Mouse (Mus musculus) stomach, embryonic 14.5 days (tissue): ENCODE measurements around the gene Tex2. TPM values are rescaled to one million over a fixed set of nuclear protein-coding genes. Genes with fewer than 3 reads are reported as not detected.

Experiments used
- ATAC-seq: fragments of 200-750 bp; cut with Nextera tagmentation; 2 replicates; pipeline ENCODE4 v1.8.0; 2017; ENCODE audit warnings: low read depth, moderate TSS enrichment; ENCODE audit not compliant: insufficient number of reproducible peaks, insufficient read depth, low FRiP score
- H3K27ac ChIP-seq: fragments of 300-500 bp; sonication (generic); 2 replicates; pipeline ENCODE4 v1.5.1; 2014; ENCODE audit warnings: mild to moderate bottlenecking, low read length, moderate library complexity, mixed read lengths
- H3K27me3 ChIP-seq: fragments of 300-500 bp; sonication (generic); 2 replicates; pipeline ENCODE4 v1.6.1; 2014; ENCODE audit warnings: low read length, control low read depth, mixed read lengths; ENCODE audit not compliant: control insufficient read depth, insufficient read depth
- H3K36me3 ChIP-seq: fragments of 300-500 bp; sonication (generic); 2 replicates; pipeline ENCODE4 v1.6.1; 2014; ENCODE audit warnings: mild to moderate bottlenecking, control low read depth, low read length, moderate library complexity, mixed read lengths; ENCODE audit not compliant: control insufficient read depth, insufficient read depth
- H3K4me1 ChIP-seq: fragments of 300-500 bp; sonication (generic); 2 replicates; pipeline ENCODE4 v1.6.1; 2014; ENCODE audit warnings: low read length, control low read depth, mixed read lengths; ENCODE audit not compliant: control insufficient read depth, insufficient read depth
- H3K4me2 ChIP-seq: fragments of 300-500 bp; sonication (generic); replicated peaks from 2 replicates; pipeline ENCODE4 v1.6.1; 2014; ENCODE audit warnings: low read depth, low read length, control low read depth
- H3K4me3 ChIP-seq: fragments of 300-500 bp; sonication (generic); 2 replicates; pipeline ENCODE4 v1.5.1; 2014; ENCODE audit warnings: low read depth, low read length, control low read depth
- H3K9ac ChIP-seq: fragments of 300-500 bp; sonication (generic); replicated peaks from 2 replicates; pipeline ENCODE4 v1.6.1; 2014; ENCODE audit warnings: low read depth, mild to moderate bottlenecking, control low read depth, low read length, moderate library complexity, mixed read lengths
- H3K9me3 ChIP-seq: fragments of 300-500 bp; sonication (generic); 2 replicates; pipeline ENCODE4 v1.6.1; 2016; ENCODE audit warnings: low read depth, low read length, control low read depth; ENCODE audit not compliant: control insufficient read depth
- WGBS: fragments of 180-500 bp; shearing (Covaris S2); extraction: QIAGEN DNeasy Blood & Tissue Kit; methylation state at CpG from one replicate; pipeline ENCODE4 v1.1.7; 2014; 5-methylcytosine and 5-hydroxymethylcytosine counted together
- polyA plus RNA-seq: library from polyadenylated mRNA; unstranded; fragments of >200 nt; fragmentation: Nextera tagmentation; extraction: Ambion mirVana; gene quantifications from 2 replicates; pipeline ENCODE4 v1.2.1, GENCODE M21; 2014

Gene Tex2
- polyA plus RNA-seq, 1 experiment from 2014 or later = 9.8 TPM

DNA sequence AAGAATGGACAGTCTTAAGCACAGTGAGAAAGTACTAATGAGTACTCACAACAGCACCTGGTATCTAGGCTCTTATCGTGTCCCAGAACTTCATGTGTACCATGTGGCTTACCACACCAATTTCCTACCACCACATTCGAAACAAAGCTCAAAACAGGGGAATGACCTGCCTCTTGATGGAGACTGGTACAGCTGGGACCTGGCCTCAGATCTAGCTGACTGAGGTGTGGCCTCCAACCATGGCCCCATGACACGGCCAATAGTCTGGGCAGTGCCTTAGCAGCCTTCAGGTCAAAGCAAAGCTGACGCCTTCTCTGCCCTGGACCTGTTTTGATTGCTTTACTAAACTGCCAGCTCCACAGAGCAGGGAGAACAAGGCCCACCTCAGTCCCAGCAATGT lies 56.5 kb downstream of the Tex2 start:
- no peak overlapping the region for H3K9ac ChIP-seq
- no peak for ATAC-seq
- no peak overlapping the region for H3K4me3 ChIP-seq
- H3K4me2 ChIP-seq = no peak overlapping the region
- H3K4me1 ChIP-seq = peaks cover 10% of the 10 kb centered on the region; the same call in 1 of the 2 replicates
- H3K27ac ChIP-seq = no peak overlapping the region
- H3K27me3 ChIP-seq = no peaks in the 10 kb centered on the region
- no peaks in the 10 kb centered on the region for H3K36me3 ChIP-seq
- 59% methylated on average over 4 of the region's 4 CpGs for WGBS
- no peaks in the 10 kb centered on the region for H3K9me3 ChIP-seq

DNA sequence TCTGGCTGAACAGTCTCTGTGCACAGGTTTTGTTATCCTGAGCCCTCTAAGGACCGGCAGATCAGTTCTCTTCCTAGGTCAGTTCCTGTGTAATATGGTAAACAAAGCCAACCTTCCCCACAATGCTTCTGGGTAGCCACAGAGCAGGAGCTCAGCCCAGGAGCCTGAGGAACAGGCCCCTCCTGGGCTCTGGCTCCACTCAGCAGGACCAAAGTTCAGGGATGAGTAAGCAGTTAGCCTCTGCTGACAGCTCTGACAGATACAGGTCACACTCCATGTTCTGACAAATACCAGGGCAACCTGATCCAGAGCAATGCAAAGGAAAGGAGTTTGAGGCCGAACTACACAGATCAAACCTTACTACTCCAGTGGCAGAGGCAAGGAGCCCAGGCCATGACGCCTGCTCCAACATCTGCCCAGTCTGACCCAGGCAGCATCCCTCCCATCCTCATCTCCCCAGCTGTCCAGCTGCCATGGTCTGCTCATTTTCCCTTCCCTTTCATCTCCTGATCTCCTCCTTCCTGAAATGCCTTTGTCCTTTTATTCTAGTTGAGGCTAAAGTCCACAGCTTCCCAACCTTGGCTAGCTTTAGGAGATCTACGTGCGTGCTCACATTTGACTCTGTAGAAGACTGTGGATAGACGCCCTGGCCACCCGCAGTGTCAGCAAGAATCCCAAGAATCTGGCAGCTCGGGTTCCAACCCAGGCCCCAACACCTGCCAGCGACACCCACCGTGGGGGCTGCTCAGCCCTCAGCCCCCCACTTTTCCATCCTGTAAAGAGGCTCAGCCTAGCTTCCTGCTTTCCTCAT lies 57.2 kb downstream of the Tex2 start:
- Histone ChIP-seq H3K9me3 (no peaks in the 10 kb centered on the region), H3K4me2 (no peak overlapping the region), H3K9ac (no peak overlapping the region), H3K4me3 (no peak overlapping the region), H3K4me1 (peaks cover 10% of the 10 kb centered on the region; the same call in 1 of the 2 replicates), H3K27ac (no peak overlapping the region), H3K36me3 (no peaks in the 10 kb centered on the region), H3K27me3 (no peaks in the 10 kb centered on the region)
- WGBS = 31% methylated on average over 10 of the region's 10 CpGs
- ATAC-seq = no peak

DNA sequence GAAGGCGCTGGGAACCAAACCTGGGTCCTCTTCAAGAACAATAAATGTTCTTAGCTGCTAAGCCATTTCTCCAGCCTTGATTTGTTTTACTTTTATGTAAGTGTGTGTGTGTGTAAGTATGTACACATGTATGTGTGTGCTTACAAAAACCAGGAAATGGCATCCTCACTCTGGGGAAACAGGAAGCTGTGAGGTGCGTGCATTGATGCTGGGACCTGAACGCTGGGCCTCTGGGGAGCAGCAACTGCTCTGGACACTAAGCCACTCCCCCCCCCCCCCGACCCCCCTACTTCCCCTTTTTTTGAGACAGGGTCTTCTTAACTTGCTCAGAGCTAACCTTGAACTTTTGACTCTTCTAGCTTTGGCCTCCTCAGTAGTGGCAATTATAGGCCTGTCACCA lies 62.8 kb downstream of the Tex2 start:
- Histone ChIP-seq H3K27me3 (no peaks in the 10 kb centered on the region), H3K9ac (no peak overlapping the region), H3K4me2 (no peak overlapping the region), H3K9me3 (0 out of 2 replicates have a peak, but pooled peaks cover 4% of the 10 kb centered on the region), H3K4me1 (no peaks in the 10 kb centered on the region), H3K4me3 (no peak overlapping the region), H3K27ac (no peak overlapping the region), H3K36me3 (no peaks in the 10 kb centered on the region)
- WGBS = 91% methylated on average over 4 of the region's 4 CpGs
- ATAC-seq = no peak

GRCm38 (mm10) chr11:106546081-106546480 lies 67.1 kb downstream of the Tex2 start:
- no peak overlapping the region for H3K4me3 ChIP-seq
- 94% methylated on average over 4 of the region's 4 CpGs for WGBS
- no peak overlapping the region for H3K9ac ChIP-seq
- ATAC-seq = no peak
- peaks cover 10% of the 10 kb centered on the region; the same call in 1 of the 2 replicates for H3K36me3 ChIP-seq
- H3K4me2 ChIP-seq = no peak overlapping the region
- H3K9me3 ChIP-seq = 0 out of 2 replicates have a peak, but pooled peaks cover 4% of the 10 kb centered on the region
- no peak overlapping the region for H3K27ac ChIP-seq
- H3K27me3 ChIP-seq = no peaks in the 10 kb centered on the region
- H3K4me1 ChIP-seq = no peaks in the 10 kb centered on the region

GRCm38 (mm10) chr11:106544916-106545315 lies 68.3 kb downstream of the Tex2 start:
- Histone ChIP-seq H3K9me3 (no peaks in the 10 kb centered on the region), H3K27ac (no peak overlapping the region), H3K4me1 (no peaks in the 10 kb centered on the region), H3K4me3 (no peak overlapping the region), H3K36me3 (peaks cover 10% of the 10 kb centered on the region; the same call in 1 of the 2 replicates), H3K27me3 (no peaks in the 10 kb centered on the region), H3K4me2 (no peak overlapping the region), H3K9ac (no peak overlapping the region)
- no peak for ATAC-seq
- 89% methylated on average over 9 of the region's 9 CpGs for WGBS

DNA sequence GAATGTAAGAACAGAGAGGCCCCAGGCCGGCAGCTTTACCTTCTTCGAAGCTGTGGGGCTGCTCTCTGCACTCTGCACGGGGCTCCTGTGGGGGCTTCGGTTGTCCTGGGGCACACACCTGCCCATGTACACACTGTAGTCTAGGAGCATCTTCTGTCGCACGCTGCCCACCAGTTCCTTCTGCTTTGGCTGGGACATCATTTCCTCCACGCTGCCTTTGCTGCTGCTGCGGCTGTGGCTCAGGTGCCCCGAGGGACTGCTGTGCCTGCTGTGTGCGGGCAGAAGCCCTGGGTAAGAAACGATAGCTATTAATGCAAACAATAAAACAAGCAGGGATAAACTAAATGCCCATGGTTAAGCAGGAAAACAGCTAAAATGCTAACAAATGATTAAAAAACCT lies 69.1 kb downstream of the Tex2 start:
- no peaks in the 10 kb centered on the region for H3K9me3 ChIP-seq
- H3K36me3 ChIP-seq = peaks cover 10% of the 10 kb centered on the region; the same call in 1 of the 2 replicates
- H3K4me1 ChIP-seq = no peaks in the 10 kb centered on the region
- no peak overlapping the region for H3K9ac ChIP-seq
- H3K4me2 ChIP-seq = no peak overlapping the region
- no peak overlapping the region for H3K4me3 ChIP-seq
- no peak overlapping the region for H3K27ac ChIP-seq
- ATAC-seq = no peak
- H3K27me3 ChIP-seq = no peaks in the 10 kb centered on the region
- WGBS = 89% methylated on average over 11 of the region's 11 CpGs

DNA sequence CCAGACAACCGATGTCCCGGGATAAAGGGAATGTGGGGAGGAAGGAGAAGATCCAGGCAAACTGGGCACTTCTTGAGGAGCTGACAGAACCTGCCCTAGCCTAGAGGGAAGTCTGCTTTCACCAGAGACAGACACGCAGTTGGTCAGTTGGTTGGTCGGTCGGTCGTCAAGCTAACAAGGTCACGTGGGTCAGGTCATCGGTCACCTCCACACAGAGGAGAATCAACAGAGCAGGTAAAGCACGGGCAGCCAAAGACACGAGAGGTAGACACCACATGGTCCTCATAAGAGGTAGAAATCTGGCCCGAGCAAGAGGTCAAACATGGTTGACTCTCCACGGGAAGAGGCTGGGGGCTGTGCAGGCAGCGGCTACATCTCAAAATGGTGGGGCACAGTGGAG lies 70.2 kb downstream of the Tex2 start:
- Histone ChIP-seq H3K27me3 (no peaks in the 10 kb centered on the region), H3K4me2 (no peak overlapping the region), H3K36me3 (peaks cover 10% of the 10 kb centered on the region; the same call in 1 of the 2 replicates), H3K4me3 (no peak overlapping the region), H3K9ac (no peak overlapping the region), H3K4me1 (no peaks in the 10 kb centered on the region), H3K27ac (no peak overlapping the region), H3K9me3 (no peaks in the 10 kb centered on the region)
- no peak for ATAC-seq
- 87% methylated on average over 13 of the region's 13 CpGs for WGBS

GRCm38 (mm10) chr11:106542385-106542784 lies 70.8 kb downstream of the Tex2 start:
- no peak for ATAC-seq
- peaks cover 10% of the 10 kb centered on the region; the same call in 1 of the 2 replicates for H3K36me3 ChIP-seq
- no peaks in the 10 kb centered on the region for H3K27me3 ChIP-seq
- no peaks in the 10 kb centered on the region for H3K4me1 ChIP-seq
- no peak overlapping the region for H3K27ac ChIP-seq
- no peak overlapping the region for H3K9ac ChIP-seq
- no peaks in the 10 kb centered on the region for H3K9me3 ChIP-seq
- H3K4me3 ChIP-seq = no peak overlapping the region
- H3K4me2 ChIP-seq = no peak overlapping the region
